Mouse (Mus musculus) heart, embryonic 14.5 days (tissue): ENCODE measurements around the gene Cyp26a1. TPM values are rescaled to one million over a fixed set of nuclear protein-coding genes. Genes with fewer than 3 reads are reported as not detected.

Experiments
- ATAC-seq: fragments of 200-750 bp; cut with Nextera tagmentation; 2 replicates; pipeline ENCODE4 v1.8.0; 2017; ENCODE audit warnings: low read depth, moderate TSS enrichment; ENCODE audit not compliant: insufficient number of reproducible peaks, insufficient read depth, low FRiP score
- H3K27ac ChIP-seq, 2 experiments: fragments of 200-500 bp in 1 of 2; fragments of 300-500 bp in 1 of 2; sonication (generic) in 1 of 2; replicated peaks in 1 of 2; 2 replicates each; pipeline ENCODE4 v1.5.1; 2012 to 2014; ENCODE audit warnings: low read depth in 2 of 2, low read length in 2 of 2, control low read depth in 1 of 2, mild to moderate bottlenecking in 1 of 2, mixed read lengths in 1 of 2; ENCODE audit not compliant: control insufficient read depth in 1 of 2, insufficient read depth in 1 of 2
- H3K27me3 ChIP-seq: fragments of 300-500 bp; sonication (generic); 2 replicates; pipeline ENCODE4 v1.6.1; 2014; ENCODE audit warnings: mild to moderate bottlenecking, low read length, control low read depth; ENCODE audit not compliant: control insufficient read depth, insufficient read depth
- H3K36me3 ChIP-seq: fragments of 300-500 bp; sonication (generic); 2 replicates; pipeline ENCODE4 v1.6.1; 2014; ENCODE audit warnings: mild to moderate bottlenecking, control low read depth, low read length, mixed read lengths; ENCODE audit not compliant: control insufficient read depth, insufficient read depth
- H3K4me1 ChIP-seq, 2 experiments: fragments of 200-500 bp in 1 of 2; fragments of 300-500 bp in 1 of 2; sonication (generic) in 1 of 2; 2 replicates each; pipeline ENCODE4 v1.6.1; 2012 to 2014; ENCODE audit warnings: low read length in 2 of 2, control low read depth in 1 of 2, mixed read lengths in 1 of 2; ENCODE audit not compliant: control insufficient read depth in 2 of 2, insufficient read depth in 2 of 2
- H3K4me2 ChIP-seq: fragments of 300-500 bp; sonication (generic); 2 replicates; pipeline ENCODE4 v1.6.1; 2014; ENCODE audit warnings: mild to moderate bottlenecking, low read length
- H3K4me3 ChIP-seq, 2 experiments: fragments of 200-500 bp in 1 of 2; fragments of 300-500 bp in 1 of 2; sonication (generic) in 1 of 2; 2 replicates each; pipeline ENCODE4 v1.5.1; 2012 to 2014; ENCODE audit warnings: low read length in 2 of 2, mild to moderate bottlenecking in 2 of 2, control low read depth in 1 of 2, low read depth in 1 of 2, moderate library complexity in 1 of 2; ENCODE audit not compliant: control insufficient read depth in 1 of 2, insufficient read depth in 1 of 2
- H3K9ac ChIP-seq: fragments of 300-500 bp; sonication (generic); 2 replicates; pipeline ENCODE4 v1.6.1; 2014; ENCODE audit warnings: mild to moderate bottlenecking, low read length
- H3K9me3 ChIP-seq: fragments of 300-500 bp; sonication (generic); 2 replicates; pipeline ENCODE4 v1.6.1; 2016; ENCODE audit warnings: low read length, control low read depth; ENCODE audit not compliant: control insufficient read depth
- WGBS: fragments of 180-500 bp; shearing (Covaris S2); extraction: QIAGEN DNeasy Blood & Tissue Kit; methylation state at CpG from one replicate; pipeline ENCODE4 v1.1.7; 2014; 5-methylcytosine and 5-hydroxymethylcytosine counted together
- polyA plus RNA-seq: library from polyadenylated mRNA; unstranded; fragments of >200 nt; fragmentation: Nextera tagmentation; extraction: Ambion mirVana; gene quantifications from 2 replicates; pipeline ENCODE4 v1.2.1, GENCODE M21; 2014

Cyp26a1 gene
- polyA plus RNA-seq, 1 experiment from 2014 or later, result 1.1 TPM

DNA sequence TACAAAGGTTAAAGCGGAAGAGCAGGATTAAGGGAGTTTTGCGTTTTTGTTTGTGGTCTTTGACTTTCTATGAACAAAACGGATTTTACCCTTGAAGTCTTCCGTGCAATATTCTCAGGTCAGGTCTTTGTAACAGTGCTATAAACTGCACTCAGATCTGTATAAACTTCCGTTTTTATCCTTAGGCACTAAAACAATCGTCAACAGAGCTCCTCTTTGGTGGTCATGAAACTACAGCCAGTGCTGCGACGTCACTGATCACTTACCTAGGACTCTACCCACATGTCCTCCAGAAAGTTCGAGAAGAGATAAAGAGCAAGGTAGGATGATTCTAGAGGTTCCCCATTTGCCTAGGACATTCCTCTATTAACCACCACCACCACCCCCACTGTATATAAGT, 2.1 kb downstream of the Cyp26a1 start:
- no peak overlapping the region for H3K4me2 ChIP-seq
- peaks cover 89% of the 10 kb centered on the region for H3K27me3 ChIP-seq
- H3K27ac ChIP-seq, result no peak overlapping the region
- no peak overlapping the region for H3K4me3 ChIP-seq
- no peaks in the 10 kb centered on the region for H3K9me3 ChIP-seq
- H3K36me3 ChIP-seq, result no peaks in the 10 kb centered on the region
- H3K4me1 ChIP-seq, result peaks cover 9 to 29% of the 10 kb centered on the region in 2 experiments
- H3K9ac ChIP-seq, result no peak overlapping the region
- WGBS, result 24% methylated on average over 9 of the region's 9 CpGs
- no peak for ATAC-seq

DNA sequence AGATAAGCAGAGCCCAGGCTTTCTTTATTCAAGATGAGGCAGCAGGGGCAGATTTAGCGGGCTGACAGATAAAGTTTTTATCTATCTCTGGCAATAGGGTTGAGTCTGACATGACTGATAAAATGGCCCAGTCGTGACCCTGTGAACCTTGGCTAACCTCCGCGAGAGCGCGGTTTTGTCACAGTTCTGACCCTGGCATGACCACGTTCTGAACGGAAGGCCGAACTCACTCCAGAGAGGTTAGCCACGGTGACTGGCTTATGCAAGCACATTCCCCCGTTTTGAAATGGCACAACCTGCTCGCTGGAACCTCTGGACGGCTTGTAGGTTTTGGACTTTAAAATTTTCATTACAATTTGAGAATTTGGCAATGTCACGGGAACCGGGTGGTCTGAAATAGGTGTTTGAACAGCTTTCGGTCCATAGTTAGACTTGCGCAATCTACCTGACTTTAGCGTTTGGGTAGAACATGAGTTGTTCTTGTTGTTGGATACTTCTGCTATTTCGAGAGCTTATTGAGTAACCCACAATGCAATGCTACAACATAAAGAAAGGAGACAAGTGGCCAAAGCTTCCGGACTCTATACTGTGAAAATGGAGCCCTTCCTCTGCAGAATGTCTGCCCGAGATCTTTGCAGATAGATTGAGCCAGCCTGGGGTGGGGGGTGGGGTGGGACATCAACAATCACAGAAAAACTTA, 4.9 kb downstream of the Cyp26a1 start:
- ATAC-seq, result no peak
- H3K9ac ChIP-seq, result no peak overlapping the region
- peaks cover 69% of the 10 kb centered on the region for H3K27me3 ChIP-seq
- H3K4me2 ChIP-seq, result no peak overlapping the region
- no peaks in the 10 kb centered on the region for H3K9me3 ChIP-seq
- no peaks in the 10 kb centered on the region for H3K36me3 ChIP-seq
- 39% methylated on average over 21 of the region's 21 CpGs for WGBS
- peaks cover 2 to 10% of the 10 kb centered on the region in 2 experiments; a peak in 3 of 4 replicates for H3K4me1 ChIP-seq
- H3K4me3 ChIP-seq, result no peak overlapping the region
- no peak overlapping the region for H3K27ac ChIP-seq

DNA sequence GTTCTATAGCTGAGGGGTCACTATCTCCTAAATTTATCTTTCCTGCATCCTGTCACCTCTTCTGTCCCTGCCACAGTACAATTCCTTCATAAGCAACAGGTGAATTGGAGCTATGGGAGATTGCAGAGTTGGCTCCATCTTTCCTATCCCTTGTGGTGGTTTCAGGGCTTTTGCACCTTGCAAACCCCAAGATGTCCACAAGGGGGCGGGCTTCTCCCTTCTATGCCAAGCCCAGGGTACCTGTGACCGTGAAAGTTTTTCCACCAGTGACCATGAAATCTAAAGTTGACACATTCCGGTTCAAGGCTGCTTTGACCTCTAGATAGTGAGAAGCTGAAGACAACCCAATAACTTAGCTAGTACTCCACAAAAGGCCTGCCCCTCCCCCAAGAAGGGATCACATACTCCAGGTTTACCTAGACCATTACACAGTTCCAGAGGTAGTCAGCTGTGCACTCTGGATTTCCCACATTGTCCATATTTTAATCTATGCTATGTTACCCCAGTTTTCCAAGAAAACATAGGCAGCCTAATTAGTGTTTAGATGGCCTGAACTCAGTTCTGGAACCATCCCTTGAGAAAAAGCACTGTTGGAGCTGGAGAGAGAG, 6.4 kb downstream of the Cyp26a1 start:
- H3K36me3 ChIP-seq, result no peaks in the 10 kb centered on the region
- H3K9ac ChIP-seq, result no peak overlapping the region
- peaks cover 54% of the 10 kb centered on the region for H3K27me3 ChIP-seq
- H3K4me1 ChIP-seq, result peaks cover 0 to 2% of the 10 kb centered on the region in 2 experiments; a peak in 1 of 4 replicates
- WGBS, result 4% methylated on average over 3 of the region's 3 CpGs
- no peak overlapping the region for H3K4me3 ChIP-seq
- no peak overlapping the region for H3K27ac ChIP-seq
- H3K4me2 ChIP-seq, result no peak overlapping the region
- ATAC-seq, result no peak
- H3K9me3 ChIP-seq, result no peaks in the 10 kb centered on the region

DNA sequence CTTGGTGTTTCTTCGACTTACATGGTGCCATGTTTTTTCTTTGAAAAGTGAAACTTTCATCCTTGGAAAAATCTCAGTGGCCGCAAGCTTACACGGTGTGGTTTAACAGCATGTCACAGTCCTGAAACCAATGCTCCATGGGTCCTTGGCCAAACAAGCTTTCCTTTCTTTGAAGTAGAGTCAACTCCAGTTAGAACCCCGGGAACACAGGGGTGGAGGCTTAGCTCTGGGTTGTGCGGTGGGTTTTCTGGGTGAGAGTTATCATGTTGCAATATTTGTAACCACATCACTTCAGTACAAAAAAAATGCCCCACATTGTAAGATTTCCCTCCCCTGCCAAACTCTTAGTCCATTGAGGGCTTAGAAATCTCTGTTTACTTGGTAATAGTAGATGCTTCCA, 8.1 kb downstream of the Cyp26a1 start:
- H3K27ac ChIP-seq, result no peak overlapping the region
- H3K27me3 ChIP-seq, result peaks cover 37% of the 10 kb centered on the region
- H3K9me3 ChIP-seq, result no peaks in the 10 kb centered on the region
- H3K4me3 ChIP-seq, result no peak overlapping the region
- whole genome bisulfite sequencing, result 86% methylated on average over 5 of the region's 5 CpGs
- no peak overlapping the region for H3K4me2 ChIP-seq
- no peak overlapping the region for H3K9ac ChIP-seq
- no peak for ATAC-seq
- no peaks in the 10 kb centered on the region for H3K36me3 ChIP-seq
- 0 out of 4 replicates have a peak, but pooled peaks cover 0 to 2% of the 10 kb centered on the region in 2 experiments for H3K4me1 ChIP-seq

DNA sequence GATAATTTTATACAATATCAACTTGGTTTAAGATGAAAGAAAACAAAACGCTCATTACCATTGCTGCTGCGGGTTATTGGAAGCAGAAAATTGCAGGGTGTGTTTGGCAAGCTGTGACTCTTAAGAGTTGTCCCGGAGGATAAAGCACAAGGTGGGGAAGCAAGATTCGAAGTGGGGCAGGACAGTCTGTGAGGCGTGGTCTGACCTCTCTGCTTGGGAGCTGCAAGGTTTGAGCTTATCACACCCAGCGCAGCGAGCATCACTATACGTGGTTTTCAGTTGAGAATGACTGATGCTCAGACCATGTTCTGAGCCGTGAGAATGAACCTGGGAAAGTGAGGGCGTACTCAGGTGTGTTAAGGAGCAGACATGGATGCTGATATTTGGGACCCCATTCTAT, 17.1 kb downstream of the Cyp26a1 start:
- H3K27me3 ChIP-seq, result no peaks in the 10 kb centered on the region
- H3K27ac ChIP-seq, result no peak overlapping the region
- no peaks in the 10 kb centered on the region for H3K36me3 ChIP-seq
- no peaks in the 10 kb centered on the region for H3K9me3 ChIP-seq
- 59% methylated on average over 10 of the region's 10 CpGs for WGBS
- no peak overlapping the region for H3K4me3 ChIP-seq
- H3K9ac ChIP-seq, result no peak overlapping the region
- no peak for ATAC-seq
- H3K4me1 ChIP-seq, result peaks cover 0 to 2% of the 10 kb centered on the region in 2 experiments; a peak in 1 of 4 replicates
- H3K4me2 ChIP-seq, result no peak overlapping the region

DNA sequence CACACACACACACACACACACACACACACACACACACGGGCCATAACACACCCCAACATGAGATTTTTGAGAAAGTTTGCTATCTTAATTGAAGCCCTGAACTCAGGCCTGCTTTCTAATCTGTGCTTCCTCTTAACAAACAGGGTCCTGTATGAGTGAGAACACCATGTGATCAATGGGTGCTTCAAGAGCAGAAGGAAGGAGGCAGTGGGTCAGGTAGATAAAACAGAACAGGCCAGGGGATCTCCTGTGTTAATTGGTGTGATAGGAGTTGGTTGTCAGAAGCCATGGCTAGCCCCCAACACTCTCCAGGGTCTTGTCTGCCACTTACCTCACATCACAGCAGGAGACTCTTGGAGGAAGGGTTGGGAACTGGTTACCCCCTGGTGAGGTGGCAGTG, 18.4 kb downstream of the Cyp26a1 start:
- Histone ChIP-seq H3K27ac (no peak overlapping the region), H3K4me3 (no peak overlapping the region), H3K9ac (no peak overlapping the region), H3K4me1 (peaks cover 0 to 2% of the 10 kb centered on the region in 2 experiments; a peak in 1 of 4 replicates), H3K27me3 (no peaks in the 10 kb centered on the region), H3K36me3 (no peaks in the 10 kb centered on the region), H3K4me2 (no peak overlapping the region), H3K9me3 (no peaks in the 10 kb centered on the region)
- no peak for ATAC-seq
- 43% methylated on average over 1 of the region's 1 CpGs for WGBS

DNA sequence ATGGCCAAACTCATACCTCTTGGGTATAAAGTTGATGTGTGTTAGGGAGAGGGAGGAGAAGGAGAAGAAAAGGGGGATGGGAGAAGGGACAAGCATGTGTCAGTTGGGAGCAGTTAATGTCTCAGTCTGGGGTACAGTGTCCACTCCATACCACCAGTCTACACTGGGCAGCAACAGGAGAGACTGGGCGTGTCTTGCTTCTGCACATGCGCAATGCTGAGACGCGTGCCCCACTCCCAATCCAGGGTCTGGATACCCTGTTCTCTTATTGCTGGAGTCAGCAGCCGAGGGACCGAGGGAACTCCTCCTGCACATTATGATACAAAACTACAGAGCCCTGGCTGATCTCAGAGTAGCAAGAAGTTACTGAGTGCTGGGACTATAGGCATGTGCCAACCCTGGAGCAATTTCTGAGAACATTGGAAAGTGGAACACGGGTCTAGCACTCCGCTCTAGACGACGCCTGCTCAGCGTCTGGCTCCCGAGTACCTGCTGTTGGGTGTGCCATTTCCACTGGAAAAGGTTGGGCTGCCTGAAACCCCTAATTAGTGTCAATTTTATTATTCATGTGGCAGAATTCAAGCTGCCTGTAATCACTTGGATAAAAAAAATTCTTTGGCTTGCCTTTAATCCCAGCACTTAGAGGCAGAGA, 19.1 kb downstream of the Cyp26a1 start:
- no peak overlapping the region for H3K27ac ChIP-seq
- 68% methylated on average over 12 of the region's 12 CpGs for WGBS
- H3K9ac ChIP-seq, result no peak overlapping the region
- no peak overlapping the region for H3K4me3 ChIP-seq
- no peak for ATAC-seq
- no peak overlapping the region for H3K4me2 ChIP-seq
- no peaks in the 10 kb centered on the region for H3K36me3 ChIP-seq
- H3K4me1 ChIP-seq, result peaks cover 0 to 2% of the 10 kb centered on the region in 2 experiments; a peak in 1 of 4 replicates
- no peaks in the 10 kb centered on the region for H3K9me3 ChIP-seq
- no peaks in the 10 kb centered on the region for H3K27me3 ChIP-seq
